Mouse (Mus musculus): Measurements from ENCODE around the gene Itga9. TPM values are rescaled to one million over a fixed set of nuclear protein-coding genes. Genes with fewer than 3 reads are reported as not detected.

Gene Itga9
- total RNA-seq, 2 experiments from 2014 or later, result 4.5 to 6.8 TPM

DNA sequence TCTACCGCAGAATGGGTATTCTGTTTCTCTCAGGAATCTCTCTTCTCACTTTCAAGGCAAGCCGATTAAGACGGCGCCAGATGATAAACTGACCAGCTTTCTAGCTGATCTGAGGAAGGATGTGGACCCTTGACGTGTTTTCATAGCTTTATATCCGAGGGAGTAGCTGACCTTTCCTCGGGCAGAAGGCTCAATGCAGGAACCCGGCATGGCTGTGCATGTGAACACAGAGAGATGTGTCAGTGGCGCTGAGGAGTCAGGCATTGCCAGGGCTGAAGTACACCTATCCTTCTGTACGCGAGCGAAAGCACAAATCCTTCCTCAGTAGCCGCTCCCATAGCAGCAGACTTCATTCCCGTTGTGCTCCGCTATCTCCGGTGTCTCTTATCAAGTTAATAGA is 207.6 kb downstream of the Itga9 start:
- no peak for DNase-seq (ENCODE audit: low spot score in 2 of 2)

DNA sequence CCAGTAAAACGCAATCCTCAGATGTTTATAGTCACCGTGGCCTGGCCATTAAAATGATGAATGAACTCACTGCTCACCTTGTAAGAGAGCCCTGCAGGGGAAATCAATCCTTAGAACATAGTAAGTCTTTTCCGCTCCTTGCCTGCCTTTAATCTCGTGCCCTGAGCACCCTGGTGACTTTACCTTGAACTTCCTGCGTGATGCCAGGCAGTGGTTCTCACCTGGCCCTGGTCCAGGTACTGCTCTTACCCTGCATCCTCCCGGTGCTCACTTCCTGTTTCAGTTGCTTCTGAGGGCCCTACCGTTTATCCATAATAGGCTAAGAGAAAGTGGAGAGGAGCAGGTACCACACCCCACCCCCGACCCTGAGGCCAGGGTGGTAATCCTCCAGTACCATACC is 208.0 kb downstream of the Itga9 start:
- no peak for DNase-seq (ENCODE audit: low spot score in 2 of 2)

DNA sequence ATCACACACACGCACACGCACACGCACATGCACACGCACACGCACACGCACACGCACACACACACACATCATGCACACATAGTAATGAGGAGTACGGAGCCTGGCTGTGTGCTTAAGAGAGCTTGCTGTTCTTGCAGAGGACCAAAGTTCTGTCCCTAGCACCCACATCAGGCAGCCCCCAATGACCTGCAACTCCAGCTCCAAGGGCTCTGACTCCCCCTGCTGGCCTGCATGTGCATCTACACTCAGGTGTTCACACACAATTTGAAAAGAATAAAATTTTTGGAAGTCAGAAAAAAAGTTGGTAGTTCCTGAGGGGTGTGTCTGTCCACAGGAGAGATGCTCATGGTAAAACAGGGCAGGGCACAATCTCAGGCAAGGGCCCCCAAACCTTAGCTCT is 209.1 kb downstream of the Itga9 start:
- DNase-seq (ENCODE audit: low spot score in 2 of 2), result no peak

DNA sequence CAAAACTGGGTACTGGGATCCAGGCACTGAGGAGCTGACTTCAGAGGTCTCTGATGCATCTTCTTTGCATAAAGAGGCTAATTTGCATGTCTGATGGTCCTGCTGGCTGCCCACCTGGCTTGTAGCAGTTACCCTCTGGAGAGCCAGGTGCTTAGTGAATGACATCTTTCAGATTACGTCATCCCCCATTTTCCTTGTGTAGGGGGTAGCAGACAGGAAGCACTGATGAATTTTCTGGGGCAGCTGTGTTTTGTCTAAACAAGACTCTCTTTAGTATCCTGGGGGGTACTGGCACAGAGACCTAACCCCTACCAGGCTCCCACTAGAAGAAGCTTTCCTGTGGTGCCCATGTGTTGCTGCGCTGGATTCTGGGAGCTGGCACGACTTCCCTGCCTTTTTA is 212.0 kb downstream of the Itga9 start:
- DNase-seq (ENCODE audit: low spot score in 2 of 2), result no peak

GRCm38 (mm10) chr9:118821220-118822185 is 215.0 kb downstream of the Itga9 start:
- no peak for DNase-seq (ENCODE audit: low spot score in 2 of 2)

DNA sequence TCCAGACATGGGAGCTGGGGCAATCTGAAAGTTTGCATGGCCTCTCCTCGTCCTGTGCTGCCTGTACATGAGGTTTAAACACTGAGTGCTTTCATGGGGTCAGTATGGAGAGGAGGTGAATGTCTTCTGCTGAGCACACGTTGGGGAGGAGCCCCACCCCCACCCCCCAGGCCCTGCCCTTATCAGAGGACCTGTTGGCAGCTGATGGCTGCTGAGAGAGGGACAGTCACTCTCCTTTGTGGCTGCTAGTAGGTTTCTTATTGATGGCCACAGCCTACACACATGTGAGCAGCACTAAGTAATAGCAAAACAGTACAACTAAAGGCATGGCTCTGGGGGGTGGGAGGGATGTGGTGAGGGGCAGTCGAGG is 215.7 kb downstream of the Itga9 start:
- no peak for DNase-seq (ENCODE audit: low spot score in 2 of 2)

- no peak for DNase-seq (ENCODE audit: low spot score in 2 of 2)
Observed at GRCm38 (mm10) chr9:118822581-118822980, 216.1 kb downstream of the Itga9 start.

DNA sequence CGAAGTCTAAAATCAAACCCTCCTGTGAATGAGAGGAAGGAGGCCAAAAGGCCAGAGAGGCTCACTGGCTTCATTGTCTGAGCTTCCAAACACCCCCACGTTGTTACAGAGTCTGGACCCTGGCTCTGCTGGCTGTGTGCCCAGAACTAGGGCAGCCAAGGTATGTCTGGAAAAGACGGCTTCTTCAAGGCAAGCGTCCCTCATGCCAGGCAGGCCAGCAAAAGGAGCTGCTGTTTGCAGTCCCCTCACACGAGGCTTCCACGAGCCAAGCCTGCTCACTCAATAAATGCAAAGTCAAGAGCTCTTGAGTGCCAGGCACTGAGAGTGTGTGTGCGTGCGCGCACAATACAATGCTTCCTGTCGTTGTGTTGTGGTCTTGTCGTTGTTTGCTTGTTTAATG is 224.6 kb downstream of the Itga9 start:
- DNase-seq (ENCODE audit: low spot score in 2 of 2), result peak; percentile 36 to 55

DNA sequence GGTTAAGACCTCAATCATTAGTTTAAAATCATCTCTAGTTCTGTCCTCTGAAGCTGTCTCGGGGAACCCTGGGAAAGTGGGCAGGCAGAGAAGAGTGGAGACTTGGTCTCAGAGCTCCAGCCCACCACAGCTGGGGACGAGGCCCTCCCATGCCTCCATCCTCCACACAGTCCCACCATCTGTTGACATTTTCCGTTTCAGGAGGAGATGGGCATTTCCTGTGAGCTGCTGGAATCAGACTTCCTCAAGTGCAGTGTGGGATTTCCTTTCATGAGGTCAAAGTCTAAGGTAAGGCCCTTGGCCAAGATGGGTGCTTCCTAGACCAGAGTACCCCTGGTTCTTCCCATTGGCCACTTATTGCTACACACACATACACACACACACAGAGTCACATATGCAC is 226.0 kb downstream of the Itga9 start:
- no peak for DNase-seq (ENCODE audit: low spot score in 2 of 2)

DNA sequence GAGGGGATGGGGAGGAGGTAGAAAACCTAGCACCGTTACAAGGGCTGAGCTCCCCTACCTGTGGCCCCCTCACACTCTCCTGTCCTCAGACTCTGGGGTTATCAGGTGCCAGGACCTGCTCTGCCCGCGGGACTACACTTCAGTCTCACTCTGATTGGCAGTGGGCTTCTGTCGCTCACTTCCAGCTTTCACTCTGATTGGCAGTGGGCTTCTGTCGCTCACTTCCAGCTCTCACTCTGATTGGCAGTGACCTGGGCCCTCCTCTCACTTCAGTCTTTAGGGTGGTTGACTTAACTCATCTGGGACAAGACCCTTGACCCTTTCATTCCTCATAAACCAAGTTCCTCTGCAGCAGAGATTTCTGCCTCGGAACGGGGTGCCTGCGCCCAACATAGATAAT is 226.9 kb downstream of the Itga9 start:
- no peak for DNase-seq (ENCODE audit: low spot score in 2 of 2)

- DNase-seq (ENCODE audit: low spot score in 2 of 2), result no peak
Observed at GRCm38 (mm10) chr9:118838910-118839667, 232.6 kb downstream of the Itga9 start.

- no peak for DNase-seq (ENCODE audit: low spot score in 2 of 2)
Observed at GRCm38 (mm10) chr9:118841247-118841646, 234.8 kb downstream of the Itga9 start.

DNA sequence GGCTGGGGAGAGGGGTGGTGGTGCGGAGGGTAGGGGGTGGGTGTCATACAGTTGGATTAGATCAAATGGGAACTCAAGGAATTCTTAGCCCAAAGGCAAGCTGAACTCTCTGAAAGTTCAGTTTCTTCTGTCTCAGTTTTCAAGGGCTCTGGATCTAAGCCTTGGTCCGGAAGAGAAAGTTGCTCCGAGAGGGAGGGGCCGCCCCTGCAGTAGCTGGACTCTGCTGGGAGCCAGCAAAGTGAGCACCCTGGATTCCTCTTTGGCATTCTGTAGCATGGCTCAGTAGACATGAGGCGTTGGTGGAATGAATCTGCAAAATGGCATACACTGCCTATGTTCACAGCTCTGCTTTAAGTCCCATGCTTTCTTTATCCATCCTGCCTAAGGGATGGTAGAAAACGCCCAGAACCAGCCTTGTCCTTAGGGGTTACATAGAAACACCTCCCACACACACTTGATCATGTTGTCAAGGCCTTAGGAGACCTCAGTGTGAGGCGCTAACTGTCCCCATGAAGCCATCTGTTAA is 235.5 kb downstream of the Itga9 start:
- no peak for DNase-seq (ENCODE audit: low spot score in 2 of 2)

DNA sequence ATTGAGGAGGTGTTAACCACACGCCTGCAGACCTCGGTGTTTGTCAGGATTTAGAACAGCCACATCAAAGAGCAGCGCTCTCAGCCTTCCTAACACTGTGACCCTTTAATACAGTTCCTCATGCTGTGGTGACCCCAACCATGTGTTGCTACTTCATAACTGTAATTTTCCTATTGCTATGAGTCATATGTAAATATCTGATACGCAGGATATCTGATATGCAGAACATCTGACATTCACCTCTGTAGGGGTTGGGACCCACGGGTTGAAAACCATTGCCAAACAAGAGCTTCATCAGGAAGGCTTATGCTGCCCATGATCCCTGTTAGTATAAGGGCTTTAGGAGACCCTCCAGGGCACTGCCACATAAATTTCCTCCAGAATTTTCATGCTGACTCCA is 237.2 kb downstream of the Itga9 start:
- no peak for DNase-seq (ENCODE audit: low spot score in 2 of 2)

- DNase-seq (ENCODE audit: low spot score in 2 of 2), result no peak
Observed at GRCm38 (mm10) chr9:118845003-118845402, 238.5 kb downstream of the Itga9 start.

DNA sequence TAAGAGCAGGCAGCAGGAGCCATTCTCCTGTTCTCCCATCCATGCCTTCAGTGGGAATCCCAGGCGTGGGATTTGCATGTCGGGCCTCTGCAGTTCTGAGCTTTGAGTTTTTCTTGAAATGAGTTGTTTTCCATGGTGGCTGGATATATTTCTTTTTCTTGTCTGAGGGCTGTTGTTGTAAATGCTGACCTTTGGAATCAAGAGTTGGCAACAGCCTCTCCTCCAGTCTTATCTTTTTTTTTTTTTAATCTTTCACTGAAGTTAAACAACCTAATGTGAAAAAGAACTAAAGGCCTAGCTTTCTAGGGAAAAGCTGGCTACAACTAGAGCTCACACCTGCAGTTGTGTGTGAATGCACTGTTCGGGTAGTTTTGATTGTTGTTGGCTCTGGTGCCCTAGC is 240.3 kb downstream of the Itga9 start:
- DNase-seq (ENCODE audit: low spot score in 2 of 2), result no peak

- no peak for DNase-seq (ENCODE audit: low spot score in 2 of 2)
Observed at GRCm38 (mm10) chr9:118856665-118857064, 250.2 kb downstream of the Itga9 start.

DNA sequence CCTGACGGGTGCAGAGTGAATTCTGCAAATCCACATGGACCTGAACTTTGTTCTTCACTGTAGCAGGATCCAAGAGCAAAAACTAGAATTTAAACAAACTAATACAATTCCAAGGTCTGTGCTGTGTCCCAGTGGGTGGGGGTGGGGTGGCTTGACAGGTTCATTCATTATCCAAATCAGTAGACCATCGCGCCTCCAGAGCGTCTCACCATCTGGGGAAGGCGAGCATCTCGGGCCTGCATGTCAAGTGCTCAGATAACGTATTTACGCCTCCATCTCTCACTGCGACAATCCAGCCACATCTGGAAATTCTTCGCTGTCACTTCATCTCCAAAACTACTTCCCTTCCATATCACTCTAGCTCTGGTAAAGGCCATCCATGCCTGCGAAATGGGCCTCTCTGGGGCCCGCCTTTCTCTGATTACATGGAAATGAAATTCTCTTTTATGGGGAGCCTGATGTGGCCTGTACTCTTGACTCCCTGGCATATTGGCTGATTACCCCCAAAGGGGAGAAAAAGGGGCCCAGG is 254.2 kb downstream of the Itga9 start:
- DNase-seq (ENCODE audit: low spot score in 2 of 2), result no peak

- DNase-seq (ENCODE audit: low spot score in 2 of 2), result no peak
Observed at GRCm38 (mm10) chr9:118862214-118862613, 255.7 kb downstream of the Itga9 start.

DNA sequence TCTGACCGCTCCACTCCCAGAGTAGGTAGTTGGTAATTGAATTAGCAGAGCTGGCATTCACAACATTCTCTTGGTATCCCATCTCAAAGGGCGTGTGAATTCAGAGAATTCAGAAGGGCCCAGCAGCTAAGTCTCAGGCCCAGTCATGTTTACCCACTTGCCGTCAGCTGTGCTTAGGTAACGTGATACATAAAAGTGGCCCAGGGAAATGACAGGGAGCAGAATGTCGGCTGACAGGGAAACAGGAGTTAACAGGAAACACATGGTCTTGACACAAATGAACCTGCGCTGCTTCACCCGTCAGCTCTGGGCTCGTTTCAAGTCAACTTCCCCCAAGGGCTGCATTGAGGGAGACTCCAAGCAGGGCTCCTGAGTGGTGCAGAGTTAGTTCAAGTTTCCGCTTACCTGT is 256.4 kb downstream of the Itga9 start:
- DNase-seq (ENCODE audit: low spot score in 2 of 2), result no peak

GRCm38 (mm10) chr9:118863528-118863927 is 257.0 kb downstream of the Itga9 start:
- DNase-seq (ENCODE audit: low spot score in 2 of 2), result no peak

GRCm38 (mm10) chr9:118866949-118867348 is 260.5 kb downstream of the Itga9 start:
- no peak for DNase-seq (ENCODE audit: low spot score in 2 of 2)

All from layer of hippocampus, postnatal 10 days (tissue).